Mouse (Mus musculus): ENCODE measurements around the gene Fig4. TPM values are rescaled to one million over a fixed set of nuclear protein-coding genes. Genes with fewer than 3 reads are reported as not detected.

Gene Fig4
- total RNA-seq, 2 experiments from 2014 or later, result 30.1 to 31.5 TPM

DNA sequence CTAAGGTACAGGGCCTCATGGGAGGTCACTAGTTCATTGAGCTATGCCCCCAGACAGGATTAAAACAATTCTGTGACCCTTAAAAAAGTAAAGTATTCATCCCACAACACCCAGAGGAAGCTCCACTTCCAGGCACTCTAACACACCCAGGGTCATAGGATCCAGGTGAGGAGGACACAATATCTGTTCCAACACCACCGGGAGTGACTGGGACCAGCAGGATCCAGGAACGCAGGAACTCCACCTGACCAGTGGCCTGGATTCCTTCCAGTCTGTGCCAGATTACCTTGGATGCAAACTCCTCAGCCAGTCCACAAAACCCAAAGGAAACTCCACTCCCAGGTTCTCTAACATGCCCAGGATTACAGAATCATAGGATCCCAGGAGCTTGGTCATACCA lies 145.8 kb downstream of the Fig4 start:
- intact Hi-C loops (cut with DNase I), result no loop called here
- no peak for DNase-seq (ENCODE audit: low spot score in 2 of 2)

DNA sequence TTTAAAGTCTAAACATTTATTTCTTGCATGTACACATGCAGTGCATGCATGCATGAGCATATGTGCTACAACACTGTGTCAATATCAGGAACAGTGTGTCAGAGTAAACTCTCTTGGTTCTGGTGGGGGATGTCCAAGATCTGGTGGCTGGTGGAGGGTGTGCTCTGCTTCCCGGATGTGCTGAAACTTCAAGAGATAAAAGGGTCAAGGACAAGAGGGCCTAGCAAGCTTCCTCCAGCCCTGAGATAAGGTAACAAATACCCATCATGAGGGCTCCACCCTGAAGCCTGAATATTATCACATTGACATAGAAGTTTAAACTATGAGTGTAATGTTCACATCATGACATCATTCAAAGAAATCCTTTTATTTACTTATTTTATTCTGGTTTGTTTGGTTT lies 146.4 kb downstream of the Fig4 start:
- DNase-seq (ENCODE audit: low spot score in 2 of 2), result no peak
- intact Hi-C loops (cut with DNase I), result no loop called here

DNA sequence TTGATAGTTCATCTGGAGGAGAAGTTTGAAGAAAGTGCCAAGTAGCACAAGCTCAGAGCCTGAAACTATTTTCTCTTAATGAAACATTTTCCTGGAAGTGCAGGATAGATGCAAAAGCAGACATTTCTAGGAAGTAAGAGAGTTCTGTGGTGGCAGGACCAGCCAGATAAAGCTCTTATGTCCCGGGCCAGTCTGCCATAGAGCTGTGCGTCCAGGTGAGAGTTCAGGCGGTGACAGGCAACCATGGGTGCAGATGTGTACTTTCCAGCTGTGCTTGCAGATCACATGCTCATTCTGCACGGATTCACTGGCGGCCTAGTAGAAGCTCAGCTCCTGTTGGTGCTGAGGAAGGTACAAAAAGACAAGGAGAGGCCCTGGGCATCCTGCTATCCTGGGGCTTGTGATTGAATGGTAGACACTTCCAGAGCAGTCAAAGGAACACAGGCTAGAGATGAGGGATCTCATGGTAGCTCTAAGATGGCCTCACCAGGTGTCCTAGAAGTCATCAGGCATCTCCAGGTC lies 149.8 kb downstream of the Fig4 start:
- intact Hi-C loops (cut with DNase I), result no loop called here
- DNase-seq (ENCODE audit: low spot score in 2 of 2), result no peak

DNA sequence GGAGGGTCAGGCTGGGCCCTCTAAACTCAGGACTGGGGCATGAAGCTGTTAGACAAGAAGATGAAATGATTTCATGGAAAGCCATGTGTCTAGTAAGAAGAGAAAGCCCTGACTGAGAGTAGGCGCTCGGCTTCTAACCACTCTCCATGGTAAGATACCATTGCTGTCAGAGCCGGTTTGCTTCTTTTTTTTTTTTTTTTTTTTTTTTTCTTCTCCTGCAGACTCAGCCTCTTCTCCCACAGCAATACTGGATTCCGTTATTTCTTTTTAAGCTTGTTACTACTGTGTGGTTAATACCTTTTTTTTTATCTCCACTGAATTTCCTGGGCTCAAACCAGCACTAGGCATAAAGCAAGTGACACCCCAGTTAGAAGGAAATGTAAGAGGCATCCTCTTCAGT lies 151.2 kb downstream of the Fig4 start:
- intact Hi-C loops (cut with DNase I), result no loop called here
- DNase-seq (ENCODE audit: low spot score in 2 of 2), result no peak

DNA sequence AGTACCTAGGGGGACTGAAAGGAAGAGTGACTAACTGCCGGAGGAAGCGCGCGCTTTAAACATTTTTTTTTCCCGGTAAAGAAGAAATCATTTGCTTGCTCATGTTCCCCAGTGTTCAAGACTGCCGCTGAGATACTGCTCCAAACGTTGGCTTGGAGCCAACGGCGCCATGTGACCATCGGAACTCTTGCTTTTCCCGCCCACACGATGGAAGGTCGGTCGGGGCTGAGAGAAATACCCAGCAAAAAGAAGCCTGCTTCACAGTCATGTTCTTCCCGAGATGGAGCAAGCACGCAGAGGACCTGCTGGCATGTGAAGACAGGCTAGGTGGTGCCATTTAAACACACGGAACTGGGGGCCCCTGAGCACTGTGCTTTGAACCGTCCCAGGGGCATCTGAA lies 151.6 kb downstream of the Fig4 start:
- intact Hi-C loops (cut with DNase I), result no loop called here
- peak; percentile 45 to 59 for DNase-seq (ENCODE audit: low spot score in 2 of 2)

DNA sequence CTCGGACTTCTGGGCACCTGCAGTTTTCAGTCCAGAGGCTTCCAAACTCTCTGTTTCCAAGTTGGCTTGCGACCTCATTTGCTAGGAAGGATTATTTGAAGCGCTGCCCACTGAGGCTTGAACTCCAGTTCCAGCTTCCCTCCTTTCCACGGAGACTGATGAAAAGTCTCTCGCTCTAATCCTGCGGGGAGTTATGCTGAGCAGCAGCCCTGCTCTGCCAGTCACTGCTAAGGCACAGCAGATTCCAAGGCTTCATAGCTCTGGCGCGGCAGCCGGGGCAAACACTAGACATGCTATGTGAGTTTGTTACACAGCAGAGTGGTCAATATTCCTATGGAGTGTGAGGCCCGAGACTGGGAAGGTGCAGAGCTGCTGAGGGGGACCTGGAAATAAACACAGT lies 152.0 kb downstream of the Fig4 start:
- intact Hi-C loops (cut with DNase I), result no loop called here
- DNase-seq (ENCODE audit: low spot score in 2 of 2), result no peak

DNA sequence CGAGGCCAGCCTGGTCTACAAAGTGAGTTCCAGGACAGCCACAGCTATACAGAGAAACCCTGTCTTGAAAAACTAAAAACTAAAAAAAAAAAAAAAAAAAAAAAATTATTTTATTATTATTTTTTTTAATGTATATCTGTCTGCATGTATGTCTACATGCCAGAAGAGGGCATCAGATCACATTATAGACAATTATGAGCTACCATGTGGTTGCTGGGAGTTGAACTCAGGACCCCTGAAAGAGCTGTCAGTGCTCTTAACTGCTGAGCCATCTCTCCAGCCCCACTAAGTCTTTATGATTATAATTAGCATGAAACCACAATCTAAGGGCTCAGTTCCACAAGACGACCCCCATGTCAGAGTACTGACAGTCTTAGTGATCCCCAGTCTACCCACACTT lies 152.6 kb downstream of the Fig4 start:
- DNase-seq (ENCODE audit: low spot score in 2 of 2), result no peak
- intact Hi-C loops (cut with DNase I), result no loop called here

DNA sequence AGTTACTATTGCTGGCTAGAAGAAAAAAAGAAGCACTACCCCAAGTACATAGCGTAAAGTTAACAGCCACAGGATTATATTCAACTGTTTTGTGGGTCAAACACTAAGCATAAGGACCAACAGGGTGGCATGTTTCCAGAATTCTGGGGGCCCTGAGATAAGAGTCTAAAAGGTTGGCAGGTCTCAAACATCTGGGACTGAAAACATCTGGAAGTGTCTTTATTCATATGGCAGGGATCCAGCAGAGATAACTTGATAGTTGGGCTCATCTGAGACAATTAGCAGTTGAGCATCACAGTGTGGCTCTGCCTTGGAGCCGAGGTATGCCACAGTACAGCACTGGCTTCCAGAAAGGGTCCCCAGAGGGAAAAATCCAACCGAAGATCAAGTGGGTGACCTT lies 153.8 kb downstream of the Fig4 start:
- DNase-seq (ENCODE audit: low spot score in 2 of 2), result peak in 1 of 2 experiments; percentile 11
- intact Hi-C loops (cut with DNase I), result loop anchor here (5.0 kb wide), 1 partner anchor 77 kb away; the partner anchor contains the start of gene Gpr6

DNA sequence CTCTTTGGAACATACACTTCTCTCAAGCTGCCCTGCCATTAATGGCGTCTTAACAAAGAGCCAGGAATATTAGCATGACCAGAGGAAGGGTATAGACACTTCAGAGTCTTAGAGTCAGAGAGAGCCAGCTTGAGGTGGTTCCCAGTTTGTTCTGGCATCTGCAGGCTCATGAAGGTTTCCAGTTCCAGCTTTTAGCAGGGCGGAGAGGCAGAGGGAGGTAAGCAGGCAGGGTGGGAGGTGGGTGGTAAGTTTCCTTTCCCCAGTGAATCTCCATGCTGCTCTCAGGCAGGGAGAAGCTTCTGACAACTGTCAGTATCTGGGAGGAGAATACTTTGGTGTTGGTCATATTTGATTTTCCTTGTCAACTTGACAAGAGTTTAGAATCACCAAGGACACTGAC lies 156.9 kb downstream of the Fig4 start:
- intact Hi-C loops (cut with DNase I), result loop anchor here (5.0 kb wide), 1 partner anchor 74 kb away; the partner anchor contains the start of gene Gpr6
- DNase-seq (ENCODE audit: low spot score in 2 of 2), result peak in 1 of 2 experiments; percentile 19

Other genes with a start within 250 kb of the Fig4 start
- gene Gpr6, start 231.0 kb downstream of the Fig4 start, total RNA-seq (2021), result 10 to 100 TPM; 10.1 to 11.2 TPM
- gene Ak9, start 720 bp upstream of the Fig4 start, total RNA-seq (2021), result under 1 TPM in 1 of 2 experiments, not detected in 1; 0.08 TPM
- gene Zbtb24, start 147.1 kb upstream of the Fig4 start, total RNA-seq (2021), result 10 to 100 TPM; 15.6 to 17.8 TPM
- 10 to 100 TPM; 19.4 to 27.0 TPM for gene Mical1, start 173.1 kb upstream of the Fig4 start, total RNA-seq (2021)
- 10 to 100 TPM; 20.8 to 24.7 TPM for gene Smpd2, start 187.1 kb upstream of the Fig4 start, total RNA-seq (2021)
- 1 to 10 TPM; 6.3 to 7.6 TPM for gene Ppil6, start 187.2 kb upstream of the Fig4 start, total RNA-seq (2021)
- 10 to 100 TPM; 56.1 to 57.1 TPM for gene Cd164, start 216.2 kb upstream of the Fig4 start, total RNA-seq (2021)

All from left cerebral cortex, postnatal 14 days (tissue).